Mouse (Mus musculus) lung, postnatal 0 days (tissue): ENCODE results near the gene Akr1d1. TPM values are rescaled to one million over a fixed set of nuclear protein-coding genes. Genes with fewer than 3 reads are reported as not detected.

Experiments used
- ATAC-seq: fragments of 200-750 bp; cut with Nextera tagmentation; 2 replicates; pipeline ENCODE4 v1.8.0; 2017; ENCODE audit warnings: moderate library complexity
- DNase-seq: peaks from one replicate; pipeline ENCODE4 v3.0.0-alpha.2; 2016; ENCODE audit warnings: low spot score
- H3K27ac ChIP-seq: fragments of 300-500 bp; sonication (generic); 2 replicates; pipeline ENCODE4 v1.5.1; 2014; ENCODE audit warnings: antibody characterized with exemption, mild to moderate bottlenecking, low read length, mixed read lengths
- H3K27me3 ChIP-seq: fragments of 300-500 bp; sonication (generic); replicated peaks from 2 replicates; pipeline ENCODE4 v1.6.1; 2014; ENCODE audit warnings: low read length, mixed read lengths; ENCODE audit not compliant: insufficient read depth
- H3K36me3 ChIP-seq: fragments of 300-500 bp; sonication (generic); 2 replicates; pipeline ENCODE4 v1.6.1; 2014; ENCODE audit warnings: low read length, mixed read lengths; ENCODE audit not compliant: insufficient read depth
- H3K4me1 ChIP-seq: fragments of 300-500 bp; sonication (generic); 2 replicates; pipeline ENCODE4 v1.6.1; 2014; ENCODE audit warnings: antibody characterized with exemption, low read depth, low read length, mixed read lengths; ENCODE audit not compliant: insufficient read depth
- H3K4me2 ChIP-seq: fragments of 300-500 bp; sonication (generic); replicated peaks from 2 replicates; pipeline ENCODE4 v1.6.1; 2014; ENCODE audit warnings: low read depth, mild to moderate bottlenecking, low read length, moderate library complexity, mixed read lengths
- H3K4me3 ChIP-seq: fragments of 300-500 bp; sonication (generic); 2 replicates; pipeline ENCODE4 v1.5.1; 2014; ENCODE audit warnings: low read depth, low read length
- H3K9ac ChIP-seq: fragments of 300-500 bp; sonication (generic); replicated peaks from 2 replicates; pipeline ENCODE4 v1.6.1; 2014; ENCODE audit warnings: low read depth, mild to moderate bottlenecking
- H3K9me3 ChIP-seq: fragments of 300-500 bp; sonication (generic); 2 replicates; pipeline ENCODE4 v1.6.1; 2016; ENCODE audit warnings: low read length, mixed read lengths
- CTCF ChIP-seq: IDR thresholded peaks from 2 replicates; pipeline ENCODE4 v1.5.1; 2016; ENCODE audit warnings: antibody characterized with exemption, mild to moderate bottlenecking
- EP300 ChIP-seq: IDR thresholded peaks from 2 replicates; pipeline ENCODE4 v1.6.1; 2016; ENCODE audit warnings: antibody characterized with exemption, mild to moderate bottlenecking, control low read depth
- WGBS: fragments of 180-500 bp; shearing (Covaris S2); extraction: QIAGEN DNeasy Blood & Tissue Kit; methylation state at CpG from one replicate; pipeline ENCODE4 v1.1.7; 2014; 5-methylcytosine and 5-hydroxymethylcytosine counted together
- polyA plus RNA-seq: library from polyadenylated mRNA; unstranded; fragments of >200 nt; fragmentation: Nextera tagmentation; extraction: Ambion mirVana; gene quantifications from 2 replicates; pipeline ENCODE4 v1.2.1, GENCODE M21; 2015

The Akr1d1 gene
- polyA plus RNA-seq, 1 experiment from 2014 or later, result not detected

- no peak overlapping the region for H3K4me2 ChIP-seq
- no peak overlapping the region for H3K27ac ChIP-seq
- no peak overlapping the region for H3K4me3 ChIP-seq
- WGBS, result 56% methylated on average over 5 of the region's 5 CpGs
- no peaks in the 10 kb centered on the region for H3K4me1 ChIP-seq
- no peaks in the 10 kb centered on the region for H3K36me3 ChIP-seq
- no peaks in the 10 kb centered on the region for H3K27me3 ChIP-seq
- no peak for TF ChIP-seq EP300
- no peak for TF ChIP-seq CTCF
- no peak for DNase-seq
- H3K9ac ChIP-seq, result no peak overlapping the region
- ATAC-seq, result no peak
- no peaks in the 10 kb centered on the region for H3K9me3 ChIP-seq
Measured at GRCm38 (mm10) chr6:37580476-37580875, 50.5 kb downstream of the Akr1d1 start.

GRCm38 (mm10) chr6:37589340-37589962, 59.5 kb downstream of the Akr1d1 start:
- H3K4me3 ChIP-seq, result no peak overlapping the region
- H3K27me3 ChIP-seq, result no peaks in the 10 kb centered on the region
- ATAC-seq, result peak; percentile 73
- H3K4me1 ChIP-seq, result 0 out of 2 replicates have a peak, but pooled peaks cover 3% of the 10 kb centered on the region
- H3K27ac ChIP-seq, result no peak overlapping the region
- no peaks in the 10 kb centered on the region for H3K36me3 ChIP-seq
- H3K9me3 ChIP-seq, result no peaks in the 10 kb centered on the region
- no peak overlapping the region for H3K9ac ChIP-seq
- H3K4me2 ChIP-seq, result no peak overlapping the region
- DNase-seq, result peak; percentile 88
- TF ChIP-seq EP300 (no peak), CTCF (peak; percentile 82)
- WGBS, result 29% methylated on average over 3 of the region's 4 CpGs

- H3K27me3 ChIP-seq, result no peaks in the 10 kb centered on the region
- TF ChIP-seq CTCF (no peak), EP300 (no peak)
- no peak overlapping the region for H3K4me3 ChIP-seq
- H3K27ac ChIP-seq, result no peak overlapping the region
- H3K9me3 ChIP-seq, result no peaks in the 10 kb centered on the region
- H3K4me2 ChIP-seq, result no peak overlapping the region
- ATAC-seq (no peak), DNase-seq (no peak)
- no peak overlapping the region for H3K9ac ChIP-seq
- 0 out of 2 replicates have a peak, but pooled peaks cover 3% of the 10 kb centered on the region for H3K4me1 ChIP-seq
- H3K36me3 ChIP-seq, result no peaks in the 10 kb centered on the region
- WGBS, result 62% methylated on average over 6 of the region's 6 CpGs
Measured at GRCm38 (mm10) chr6:37590800-37591199, 60.8 kb downstream of the Akr1d1 start.

GRCm38 (mm10) chr6:37592101-37593032, 62.4 kb downstream of the Akr1d1 start:
- 60% methylated on average over 19 of the region's 19 CpGs for WGBS
- H3K4me2 ChIP-seq, result no peak overlapping the region
- 0 out of 2 replicates have a peak, but pooled peaks cover 3% of the 10 kb centered on the region for H3K4me1 ChIP-seq
- H3K27me3 ChIP-seq, result no peaks in the 10 kb centered on the region
- H3K9ac ChIP-seq, result no peak overlapping the region
- peak; percentile 80 for DNase-seq
- no peaks in the 10 kb centered on the region for H3K9me3 ChIP-seq
- TF ChIP-seq EP300 (no peak), CTCF (peak; percentile 73)
- no peak overlapping the region for H3K4me3 ChIP-seq
- no peak overlapping the region for H3K27ac ChIP-seq
- no peaks in the 10 kb centered on the region for H3K36me3 ChIP-seq
- peak; percentile 68 for ATAC-seq

- no peaks in the 10 kb centered on the region for H3K36me3 ChIP-seq
- H3K27me3 ChIP-seq, result no peaks in the 10 kb centered on the region
- WGBS, result 73% methylated on average over 6 of the region's 6 CpGs
- no peak overlapping the region for H3K27ac ChIP-seq
- no peak for ATAC-seq
- H3K9me3 ChIP-seq, result no peaks in the 10 kb centered on the region
- no peak for TF ChIP-seq CTCF
- TF ChIP-seq EP300, result no peak
- 0 out of 2 replicates have a peak, but pooled peaks cover 3% of the 10 kb centered on the region for H3K4me1 ChIP-seq
- H3K9ac ChIP-seq, result no peak overlapping the region
- H3K4me2 ChIP-seq, result no peak overlapping the region
- no peak for DNase-seq
- no peak overlapping the region for H3K4me3 ChIP-seq
Measured at GRCm38 (mm10) chr6:37593033-37593374, 63.0 kb downstream of the Akr1d1 start.

- Histone ChIP-seq H3K4me2 (no peak overlapping the region), H3K9ac (no peak overlapping the region), H3K27ac (no peak overlapping the region), H3K36me3 (no peaks in the 10 kb centered on the region), H3K27me3 (no peaks in the 10 kb centered on the region), H3K9me3 (no peaks in the 10 kb centered on the region), H3K4me3 (no peak overlapping the region), H3K4me1 (0 out of 2 replicates have a peak, but pooled peaks cover 3% of the 10 kb centered on the region)
- DNase-seq, result no peak
- 29% methylated on average over 5 of the region's 5 CpGs for WGBS
- TF ChIP-seq EP300, result no peak
- TF ChIP-seq CTCF, result no peak
- no peak for ATAC-seq
Measured at GRCm38 (mm10) chr6:37593551-37594089, 63.6 kb downstream of the Akr1d1 start.
